Mouse (Mus musculus) liver, embryonic 13.5 days (tissue): Measurements from ENCODE around the gene Acsf2. TPM values are rescaled to one million over a fixed set of nuclear protein-coding genes. Genes with fewer than 3 reads are reported as not detected.

ENCODE experiments used
- ATAC-seq: fragments of 200-750 bp; cut with Nextera tagmentation; 2 replicates; pipeline ENCODE4 v1.8.0; 2017; ENCODE audit warnings: low read depth, mild to moderate bottlenecking, moderate number of reproducible peaks, moderate library complexity
- DNase-seq: peaks from one replicate; pipeline ENCODE4 v3.0.0; 2022
- H3K27ac ChIP-seq: fragments of 300-500 bp; sonication (generic); 2 replicates; pipeline ENCODE4 v1.5.1; 2015; ENCODE audit warnings: moderate library complexity, mild to moderate bottlenecking, inconsistent platforms
- H3K27me3 ChIP-seq: fragments of 300-500 bp; sonication (generic); 2 replicates; pipeline ENCODE4 v1.6.1; 2015; ENCODE audit warnings: mild to moderate bottlenecking, inconsistent platforms
- H3K36me3 ChIP-seq: fragments of 300-500 bp; sonication (generic); 2 replicates; pipeline ENCODE4 v1.6.1; 2015; ENCODE audit warnings: mild to moderate bottlenecking, inconsistent platforms
- H3K4me1 ChIP-seq: fragments of 300-500 bp; sonication (generic); replicated peaks from 2 replicates; pipeline ENCODE4 v1.6.1; 2015; ENCODE audit warnings: inconsistent platforms
- H3K4me2 ChIP-seq: fragments of 300-500 bp; sonication (generic); 2 replicates; pipeline ENCODE4 v1.6.1; 2015; ENCODE audit warnings: inconsistent platforms, mild to moderate bottlenecking, moderate library complexity
- H3K4me3 ChIP-seq: fragments of 300-500 bp; sonication (generic); replicated peaks from 2 replicates; pipeline ENCODE4 v1.5.1; 2015; ENCODE audit warnings: mild to moderate bottlenecking, inconsistent platforms
- H3K9ac ChIP-seq: fragments of 300-500 bp; sonication (generic); 2 replicates; pipeline ENCODE4 v1.6.1; 2015; ENCODE audit warnings: mild to moderate bottlenecking, inconsistent platforms
- H3K9me3 ChIP-seq: fragments of 300-500 bp; sonication (generic); replicated peaks from 2 replicates; pipeline ENCODE4 v1.6.1; 2016; ENCODE audit warnings: inconsistent platforms
- WGBS: fragments of 180-500 bp; shearing (Covaris S2); methylation state at CpG from one replicate; pipeline ENCODE4 v1.1.7; 2015; ENCODE audit not compliant: insufficient replicate concordance; 5-methylcytosine and 5-hydroxymethylcytosine counted together
- polyA plus RNA-seq: library from polyadenylated mRNA; unstranded; fragments of >200 nt; fragmentation: Nextera tagmentation; extraction: Ambion mirVana; gene quantifications from 2 replicates; pipeline ENCODE4 v1.2.1, GENCODE M21; 2015

Acsf2 gene
- polyA plus RNA-seq, 1 experiment from 2014 or later = 1.3 TPM

DNA sequence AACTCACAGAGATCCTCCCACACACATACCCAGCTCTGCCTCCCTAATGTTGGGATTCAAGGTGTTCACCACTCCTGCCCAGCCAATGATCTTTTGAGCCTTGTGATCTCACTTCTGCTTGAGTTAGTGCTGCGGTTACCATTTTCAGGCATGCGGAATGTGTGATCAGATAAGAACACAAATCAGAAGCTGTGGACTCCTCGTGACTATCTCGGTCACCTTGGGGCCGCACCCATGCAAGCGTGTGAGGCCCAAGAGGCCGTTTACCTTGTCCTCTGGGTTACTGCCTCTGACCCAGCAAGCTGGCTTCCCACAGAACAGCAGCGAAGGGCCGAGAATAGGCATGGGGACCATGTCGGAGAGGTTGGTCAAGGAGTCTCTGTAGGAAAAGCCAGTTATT, 92.7 kb downstream of the Acsf2 start:
- Histone ChIP-seq H3K27ac (no peak overlapping the region), H3K9ac (no peak overlapping the region), H3K4me3 (no peak overlapping the region), H3K4me2 (no peak overlapping the region), H3K36me3 (no peaks in the 10 kb centered on the region), H3K27me3 (peaks cover 23% of the 10 kb centered on the region), H3K9me3 (0 out of 2 replicates have a peak, but pooled peaks cover 6% of the 10 kb centered on the region), H3K4me1 (no peaks in the 10 kb centered on the region)
- DNase-seq (no peak), ATAC-seq (no peak)
- WGBS = 62% methylated on average over 10 of the region's 10 CpGs

Other genes with a start within 250 kb of the Acsf2 start
- 4.3 and 5.8 TPM in 2 replicates for gene Abcc3, start 208.9 kb downstream of the Acsf2 start, polyA plus RNA-seq
- gene Cacna1g, start 127.7 kb downstream of the Acsf2 start, polyA plus RNA-seq = 1.4 and 1.8 TPM in 2 replicates
- not detected in 2 replicates for gene Spata20, start 115.7 kb downstream of the Acsf2 start, polyA plus RNA-seq
- 0.05 and 0.08 TPM in 2 replicates for gene Epn3, start 101.9 kb downstream of the Acsf2 start, polyA plus RNA-seq
- gene Mycbpap, start 80.1 kb downstream of the Acsf2 start, polyA plus RNA-seq = 0.05 and 0.19 TPM in 2 replicates
- gene Rsad1, start 52.6 kb downstream of the Acsf2 start, polyA plus RNA-seq = 1.6 and 2.5 TPM in 2 replicates
- gene Chad, start 36.8 kb downstream of the Acsf2 start, polyA plus RNA-seq = 0.13 TPM in 1 of 2 replicates, not detected in the other
- 133 and 148 TPM in 2 replicates for gene Lrrc59, start 27.9 kb upstream of the Acsf2 start, polyA plus RNA-seq
- gene Mrpl27, start 51.9 kb upstream of the Acsf2 start, polyA plus RNA-seq = 90.2 and 91.3 TPM in 2 replicates
- gene Eme1, start 52.1 kb upstream of the Acsf2 start, polyA plus RNA-seq = 18.4 and 19.5 TPM in 2 replicates
- gene Xylt2, start 75.6 kb upstream of the Acsf2 start, polyA plus RNA-seq = 2.4 and 2.9 TPM in 2 replicates
- not detected in 2 replicates for gene Gm11541, start 102.6 kb upstream of the Acsf2 start, polyA plus RNA-seq
- 0.08 TPM in 1 of 2 replicates, not detected in the other for gene Cdc34b, start 139.9 kb upstream of the Acsf2 start, polyA plus RNA-seq
- gene Tmem92, start 180.8 kb upstream of the Acsf2 start, polyA plus RNA-seq = not detected in 2 replicates